Mouse (Mus musculus) regulatory T cell (primary cell): ENCODE results near the gene Stab1.

ENCODE experiments used
- in situ Hi-C: fragments of 300-600 bp; cut with MboI, MseI; formaldehyde crosslinking; loops from one replicate; pipeline ENCODE4 v1.15.1; 2025; ENCODE audit warnings: high pct_unique_total_duplicates

The Stab1 gene

GRCm38 (mm10) chr14:31133023-31133665 lies 35.3 kb downstream of the Stab1 start:
- in situ Hi-C loops: no loop called here

DNA sequence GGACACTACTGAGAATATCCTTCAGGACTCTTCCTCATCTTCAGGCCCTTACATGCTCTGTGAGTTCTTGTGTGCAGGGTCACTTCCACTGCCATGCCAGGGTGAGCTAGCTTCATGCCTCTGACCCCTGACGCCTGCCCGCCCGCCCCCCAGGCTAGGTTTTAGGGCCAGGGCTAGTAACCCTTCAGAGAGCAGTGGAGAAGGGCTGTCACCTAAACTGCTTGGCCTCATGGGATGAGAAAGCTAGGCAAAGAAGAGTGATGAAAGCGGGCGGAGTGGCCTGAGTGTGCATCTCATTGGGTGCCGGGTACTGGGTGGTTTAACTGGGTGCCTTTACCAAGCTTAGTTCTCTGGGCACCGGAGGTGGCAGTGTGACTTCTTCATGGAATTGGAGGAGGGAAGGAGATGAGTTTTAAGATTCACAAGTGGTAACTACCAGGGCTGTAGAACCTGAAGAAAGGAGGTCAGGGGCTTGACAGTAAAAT lies 35.9 kb downstream of the Stab1 start:
- in situ Hi-C loops: no loop called here

DNA sequence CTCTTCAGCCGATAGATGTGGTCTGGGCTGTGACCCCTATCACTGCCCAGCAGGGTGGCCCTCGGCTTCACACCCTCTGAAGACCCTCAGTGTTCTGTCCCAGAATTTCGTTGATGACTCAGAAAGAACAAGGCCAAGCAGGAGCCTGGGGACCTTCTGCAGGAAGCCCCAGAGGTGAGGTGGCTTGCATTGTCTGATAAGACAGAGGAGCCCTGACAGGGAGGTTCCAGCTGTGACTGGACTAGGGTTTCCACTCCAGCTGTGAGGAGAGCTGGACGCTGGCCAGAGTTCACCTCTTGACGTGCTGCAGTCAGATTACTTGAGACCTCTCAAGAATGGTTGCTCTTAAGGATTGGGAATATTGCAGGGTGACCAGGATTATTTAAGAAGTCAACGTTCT lies 36.4 kb downstream of the Stab1 start:
- in situ Hi-C loops: no loop called here

- in situ Hi-C loops: no loop called here
Measured at GRCm38 (mm10) chr14:31131272-31131821, 37.1 kb downstream of the Stab1 start.

- in situ Hi-C loops: no loop called here
Measured at GRCm38 (mm10) chr14:31130236-31131220, 37.9 kb downstream of the Stab1 start, which contains the start of gene Nt5dc2. TSS of gene Nt5dc2 (plus strand) at chr14:31131053.

DNA sequence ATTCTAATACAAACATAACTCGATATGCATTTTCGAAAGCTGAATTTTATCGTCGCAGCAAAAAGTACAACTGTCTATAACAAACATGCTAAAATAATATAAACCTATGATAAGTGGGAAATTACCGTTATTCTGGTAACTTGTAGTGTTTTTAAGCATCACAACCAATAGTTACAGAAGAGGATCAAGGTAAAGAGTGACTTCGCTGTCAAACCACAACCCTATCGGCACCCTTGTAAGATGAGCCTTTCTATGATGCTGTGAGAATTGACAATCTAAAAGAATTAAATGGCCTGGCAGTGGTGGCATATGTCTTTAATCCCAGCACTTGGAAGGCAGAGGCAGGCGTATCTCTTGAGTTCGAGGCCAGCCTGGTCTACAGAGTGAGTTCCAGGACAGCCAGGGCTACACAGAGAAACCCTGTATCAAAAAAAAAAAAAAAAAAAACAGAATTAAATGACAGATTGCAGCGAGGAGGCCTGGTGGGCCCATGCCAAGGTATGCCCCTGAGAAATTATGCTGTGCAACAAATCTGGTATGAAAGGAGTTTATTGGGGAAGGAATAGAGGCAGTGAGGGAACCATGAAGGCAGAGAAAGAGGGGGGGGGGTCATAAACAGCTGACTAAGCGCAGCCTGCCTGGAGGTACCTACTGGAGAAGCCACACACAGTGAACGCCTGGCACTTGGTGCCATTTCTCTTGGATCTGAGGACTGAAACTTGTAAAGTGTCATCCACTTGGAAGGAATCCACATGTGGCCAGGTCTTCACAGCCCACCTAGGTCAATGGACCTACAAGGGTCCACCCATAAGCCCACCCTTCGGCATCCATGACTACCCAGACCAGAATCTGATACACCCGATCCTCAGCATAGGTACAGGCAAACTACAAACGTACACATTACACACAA lies 38.9 kb downstream of the Stab1 start:
- in situ Hi-C loops: no loop called here

DNA sequence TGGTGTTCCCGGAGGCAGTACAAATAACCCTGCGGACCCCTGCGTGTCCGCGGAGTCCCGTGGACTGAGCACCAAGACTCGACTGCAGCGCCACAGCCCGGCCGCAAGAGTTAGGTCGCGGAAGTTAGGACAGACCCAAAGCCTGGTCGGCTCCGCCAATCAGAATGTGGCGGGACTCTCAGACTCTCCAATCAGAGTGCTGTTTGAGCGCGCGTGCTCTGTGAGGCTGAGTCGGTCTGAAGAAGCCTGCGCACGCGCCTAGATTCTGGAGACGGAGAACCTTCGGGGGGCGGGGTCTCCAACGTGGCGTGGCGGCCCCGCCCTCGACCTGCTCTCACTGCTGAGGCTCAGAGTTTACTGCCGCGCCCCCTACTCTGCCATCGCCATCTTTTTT lies 39.6 kb downstream of the Stab1 start, which contains the start of gene Smim4:
Gene Smim4, minus strand, starts transcription at position 131 of the 394 bp plus-strand sequence.
- in situ Hi-C loops: no loop called here

DNA sequence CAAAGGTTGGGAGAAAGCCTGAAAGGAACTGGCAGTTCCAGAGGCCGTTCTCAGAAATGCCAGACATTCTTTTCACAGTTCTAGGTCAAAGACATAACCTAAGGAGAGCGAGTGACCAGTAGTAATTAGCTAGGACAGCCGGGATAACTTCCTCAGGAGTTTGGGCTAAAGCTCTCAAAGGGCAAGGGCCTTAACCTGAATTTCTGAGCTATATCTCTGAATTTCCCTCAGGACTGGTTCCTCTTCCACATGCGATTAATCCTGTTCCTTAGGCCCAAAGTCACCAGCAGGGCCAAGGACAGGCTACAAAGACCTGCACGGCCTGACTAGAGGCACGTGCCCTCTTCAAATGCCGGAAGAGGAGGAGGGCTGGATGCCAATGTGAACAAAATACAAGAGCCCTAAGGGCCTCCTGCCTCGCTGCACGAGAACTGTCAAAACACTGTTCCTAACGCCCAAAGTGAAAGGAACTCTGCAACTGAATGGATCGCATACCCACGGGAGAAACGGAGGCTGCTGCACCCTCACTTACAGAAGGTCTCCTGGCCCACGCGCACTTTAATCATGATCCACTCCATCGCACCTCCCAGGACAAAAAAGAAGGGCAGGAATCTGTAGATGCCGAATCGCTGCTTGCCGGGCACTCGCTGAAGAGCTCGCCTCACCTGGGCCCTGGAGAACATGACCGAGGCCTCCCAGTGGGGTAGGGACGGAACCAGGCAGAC lies 40.2 kb downstream of the Stab1 start:
- in situ Hi-C loops: no loop called here

DNA sequence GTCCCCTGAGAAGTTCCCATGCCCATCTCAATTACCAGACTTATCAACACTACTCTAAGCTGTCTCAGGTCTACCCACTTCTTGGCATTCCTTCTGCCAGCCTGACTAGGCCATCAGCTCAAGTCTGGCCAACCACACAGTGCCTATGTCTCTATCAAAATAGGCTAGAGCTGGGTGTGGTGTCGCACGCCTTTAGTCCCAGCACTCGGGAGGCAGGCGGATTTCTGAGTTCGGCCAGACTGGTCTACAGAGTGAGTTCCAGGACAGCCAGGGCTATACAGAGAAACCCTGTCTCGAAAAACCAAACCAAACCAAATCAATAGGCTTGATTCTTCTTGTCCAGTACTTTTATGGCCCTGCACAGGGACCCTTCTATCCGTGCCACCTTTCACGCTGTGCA lies 41.6 kb downstream of the Stab1 start:
- in situ Hi-C loops: no loop called here

- in situ Hi-C loops: no loop called here
Measured at GRCm38 (mm10) chr14:31125106-31126075, 43.0 kb downstream of the Stab1 start.

DNA sequence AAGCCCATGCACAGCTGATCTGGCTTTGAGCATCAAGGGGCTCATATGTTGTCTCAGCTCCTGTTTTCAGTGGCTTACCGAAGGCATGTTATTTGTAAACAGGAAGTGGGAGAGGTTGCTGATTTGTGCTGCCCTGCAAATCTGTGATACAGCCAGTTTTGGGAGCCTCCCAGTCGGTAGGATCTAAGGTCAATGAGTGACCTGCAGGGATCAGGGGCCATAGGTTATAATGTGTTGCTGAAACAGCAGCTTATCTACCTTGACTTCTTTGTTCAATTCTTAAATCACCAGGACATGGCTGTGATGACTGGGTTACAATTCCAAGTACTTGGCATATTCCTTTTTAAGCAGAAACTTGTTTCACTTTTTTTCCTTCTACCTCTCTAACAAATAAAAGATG lies 52.9 kb downstream of the Stab1 start:
- in situ Hi-C loops: no loop called here

DNA sequence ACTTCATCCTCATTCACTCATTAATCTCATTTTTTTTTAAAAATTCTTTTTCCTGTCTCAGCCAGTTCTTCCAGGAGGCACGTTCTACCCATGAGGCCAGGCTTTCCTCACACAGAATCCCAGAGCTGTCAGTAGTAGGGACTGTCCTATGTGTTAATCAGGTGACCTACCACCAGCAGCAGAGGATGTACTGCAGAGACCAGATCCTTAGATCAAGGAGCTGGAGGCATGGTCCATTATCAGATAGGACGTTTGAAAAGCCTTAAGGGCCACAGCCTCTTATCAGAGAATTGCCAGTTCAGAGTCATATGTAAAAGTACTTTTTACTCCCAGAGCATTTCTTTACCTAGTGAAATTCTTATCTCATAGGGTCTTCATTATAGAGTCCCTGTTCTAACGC lies 54.4 kb downstream of the Stab1 start:
- in situ Hi-C loops: no loop called here

GRCm38 (mm10) chr14:31112187-31112586 lies 56.3 kb downstream of the Stab1 start:
- in situ Hi-C loops: no loop called here

DNA sequence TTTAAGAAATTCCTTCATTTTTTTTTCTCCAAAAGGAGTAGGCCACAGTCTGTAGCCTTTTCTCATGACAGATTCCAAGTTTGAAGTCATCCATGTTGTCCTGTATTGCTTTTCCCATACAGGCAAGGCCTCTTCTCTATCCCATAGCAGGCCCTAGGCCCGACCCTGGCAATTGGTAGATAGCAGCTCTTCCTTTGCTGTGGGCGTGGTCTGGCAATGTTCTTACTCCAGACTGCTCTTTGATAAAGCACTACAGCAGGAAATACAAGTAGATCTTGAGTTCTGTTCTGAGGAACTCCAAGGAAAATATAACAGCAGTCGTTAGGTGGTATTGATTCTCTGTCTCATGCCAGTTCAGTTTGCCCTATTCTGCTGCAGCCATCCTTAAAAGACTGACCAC lies 57.8 kb downstream of the Stab1 start:
- in situ Hi-C loops: no loop called here

DNA sequence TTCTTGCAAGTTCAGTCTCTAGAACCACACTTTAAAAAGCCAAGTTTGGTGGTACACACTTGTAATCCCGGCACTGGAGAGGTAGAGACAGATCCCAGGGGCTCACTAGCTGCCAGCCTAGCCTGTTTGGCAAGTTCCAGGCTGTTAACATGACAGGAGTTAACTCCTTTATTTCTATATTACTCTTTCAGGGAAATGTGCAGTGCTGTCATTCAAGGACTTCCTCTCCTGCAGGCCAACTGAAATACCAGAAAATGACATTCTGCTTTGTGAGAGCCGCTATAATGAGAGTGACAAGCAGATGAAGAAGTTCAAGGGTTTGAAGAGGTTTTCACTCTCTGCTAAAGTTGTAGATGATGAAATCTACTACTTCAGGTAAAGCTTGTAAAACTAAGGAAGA lies 63.3 kb downstream of the Stab1 start:
- in situ Hi-C loops: no loop called here

DNA sequence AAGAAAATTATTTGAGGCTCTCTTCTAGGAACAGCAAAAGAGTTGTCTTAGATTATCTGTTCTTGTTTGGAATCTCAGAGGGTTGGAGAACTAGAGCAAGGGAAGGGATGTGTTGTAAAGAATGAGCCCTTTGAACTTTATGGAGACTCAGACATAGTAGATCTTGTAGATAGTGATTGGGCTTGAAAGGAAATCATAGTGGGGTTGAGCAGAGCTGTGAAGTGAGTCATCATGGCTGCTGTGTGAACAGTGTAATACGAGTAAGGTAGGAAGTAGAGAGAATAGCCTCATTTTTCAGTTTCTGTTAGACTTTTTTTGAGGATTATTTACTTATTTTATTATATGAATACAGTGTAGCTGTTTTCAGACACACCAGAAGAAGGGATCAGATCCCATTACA lies 78.5 kb downstream of the Stab1 start:
- in situ Hi-C loops: no loop called here
